Mouse (Mus musculus) left cerebral cortex, postnatal 25 days (tissue): ENCODE measurements at regions not wholly inside any gene's neighbourhood (a gene's known extent, or its start where the extent isn't known, plus 50 kb on each side); places are given as distances from the start of the nearest gene placed in this dataset.

Experiments used
- microRNA-seq, 2 experiments: library from miRNA; unstranded; fragments of <30 nt; microRNA quantifications; one replicate each; pipeline ENCODE4 v1.2.0; 2022

Small RNA genes in the stretch of these regions (microRNA-seq; reads per million reads assigned to microRNA genes)
- 0 reads per million in 2 experiments for gene Gm27410
